Mouse (Mus musculus) c-Kit-positive CD71-positive TER-119-negative erythroid progenitor cells, embryonic 14.5 days (primary cell): ENCODE data around the gene Aldh1a2.

ENCODE experiments used
- DNase-seq: peaks from one replicate; pipeline ENCODE4 v3.0.0-alpha.2; 2013; ENCODE audit warnings: low read depth

Aldh1a2 gene

DNA sequence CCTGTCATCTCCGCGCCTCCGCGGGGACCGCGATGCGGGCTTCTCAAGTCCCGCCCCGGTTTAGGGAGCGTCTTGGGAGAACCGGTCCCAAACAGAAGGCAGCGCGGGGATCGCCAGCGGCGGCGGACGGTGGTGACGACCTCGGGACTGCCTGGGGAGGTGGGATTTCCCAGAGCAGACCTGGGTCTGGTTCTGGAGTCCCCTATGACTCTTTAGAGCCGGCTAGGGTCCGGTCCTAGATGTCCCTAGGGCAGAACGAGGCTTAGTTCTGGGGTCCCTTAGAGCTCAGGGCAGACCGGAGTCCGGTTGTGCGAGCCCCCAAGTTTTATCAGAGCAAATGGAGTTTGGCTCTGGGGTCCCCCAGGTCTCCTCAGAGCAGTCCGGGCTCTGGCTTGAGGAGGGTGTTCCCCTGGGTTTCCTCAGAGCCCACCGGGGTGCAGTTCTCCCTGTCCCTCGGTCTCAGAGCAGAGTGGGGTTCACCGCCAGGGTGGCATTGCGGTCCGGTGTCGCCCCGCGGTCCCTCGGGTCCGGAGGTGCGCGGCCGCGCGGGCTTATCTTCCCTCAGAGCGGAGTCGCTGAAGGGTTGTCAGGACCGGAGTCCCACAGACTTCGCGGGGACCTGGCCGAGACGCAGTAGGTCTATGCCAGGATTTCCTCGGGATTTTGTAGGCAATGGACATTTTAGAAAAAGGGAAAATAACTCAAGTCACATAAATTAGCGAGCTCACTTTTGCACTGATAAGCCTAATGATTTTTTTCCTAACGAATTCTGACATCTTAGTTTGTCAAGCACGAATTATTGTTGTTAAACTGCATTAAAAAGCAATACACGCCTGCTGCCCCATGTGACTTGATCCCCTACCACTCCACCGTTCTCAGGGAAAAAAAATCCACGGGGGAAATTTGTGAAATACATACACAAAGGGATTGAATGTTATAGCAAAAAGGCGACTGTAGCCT lies 727 bp downstream of the Aldh1a2 start:
- no peak for DNase-seq

- no peak for DNase-seq
Measured at GRCm38 (mm10) chr9:71216996-71217792, 1.6 kb downstream of the Aldh1a2 start.

GRCm38 (mm10) chr9:71217793-71218095 lies 2.2 kb downstream of the Aldh1a2 start:
- no peak for DNase-seq

DNA sequence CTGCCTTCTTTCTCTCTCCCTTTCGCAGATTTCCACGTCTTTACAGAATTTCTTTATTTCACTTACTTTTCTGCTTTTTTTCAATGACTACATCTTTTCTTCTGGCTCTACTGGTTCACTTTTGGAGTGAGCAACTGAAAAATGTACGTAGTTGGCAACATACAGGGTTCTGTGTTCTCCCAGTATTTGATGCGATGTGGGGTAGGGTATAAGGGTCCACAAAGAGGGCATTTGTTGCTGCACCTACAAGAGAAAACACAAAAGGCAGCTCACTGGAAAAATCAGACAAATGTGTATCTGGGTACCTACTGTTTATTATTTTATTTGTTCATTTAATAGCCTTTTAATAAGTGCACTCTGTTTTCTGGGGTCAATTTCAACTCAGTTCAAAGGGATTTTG lies 3.6 kb downstream of the Aldh1a2 start:
- DNase-seq: no peak

DNA sequence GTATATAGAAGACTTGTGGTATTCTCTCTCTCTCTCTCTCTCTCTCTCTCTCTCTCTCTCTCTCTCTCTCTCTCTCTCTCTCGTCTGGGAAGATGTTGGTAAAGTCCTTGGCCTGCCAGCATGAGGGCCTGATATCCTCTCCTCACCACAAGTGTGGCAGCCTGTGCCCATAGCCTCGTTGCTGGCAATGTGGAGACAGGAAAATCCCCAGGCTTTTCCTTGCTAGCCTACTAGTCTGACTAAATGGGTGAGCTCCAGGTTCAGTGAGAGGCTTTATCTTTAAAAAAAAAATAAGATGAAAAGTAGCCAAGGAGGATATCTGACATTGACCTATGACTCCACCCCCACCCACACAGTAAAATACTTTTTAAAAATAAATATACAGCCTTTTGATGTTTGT lies 4.8 kb downstream of the Aldh1a2 start:
- DNase-seq: no peak

GRCm38 (mm10) chr9:71227226-71227970 lies 11.8 kb downstream of the Aldh1a2 start:
- no peak for DNase-seq

- no peak for DNase-seq
Measured at GRCm38 (mm10) chr9:71230011-71230410, 14.4 kb downstream of the Aldh1a2 start.

DNA sequence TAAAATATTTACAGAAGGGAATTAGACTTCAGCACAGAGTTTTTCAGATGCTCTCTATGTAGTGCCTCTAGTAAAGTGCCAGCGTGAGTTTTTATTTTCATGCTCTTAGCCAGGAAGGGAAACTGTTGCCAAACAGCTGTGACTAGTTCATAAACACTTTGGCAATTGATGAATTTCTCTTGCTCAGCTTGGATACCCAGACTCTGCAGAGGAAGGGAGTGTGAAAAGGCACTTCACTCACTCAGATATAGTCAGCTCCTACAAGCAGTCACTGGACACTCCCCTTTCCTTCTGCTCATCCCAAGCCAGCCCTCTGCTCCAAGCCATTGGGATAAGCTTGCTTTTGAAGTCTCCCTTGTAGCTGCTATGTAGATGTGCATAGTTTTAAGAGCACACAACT lies 21.0 kb downstream of the Aldh1a2 start:
- no peak for DNase-seq

- no peak for DNase-seq
Measured at GRCm38 (mm10) chr9:71239926-71240325, 24.3 kb downstream of the Aldh1a2 start.

DNA sequence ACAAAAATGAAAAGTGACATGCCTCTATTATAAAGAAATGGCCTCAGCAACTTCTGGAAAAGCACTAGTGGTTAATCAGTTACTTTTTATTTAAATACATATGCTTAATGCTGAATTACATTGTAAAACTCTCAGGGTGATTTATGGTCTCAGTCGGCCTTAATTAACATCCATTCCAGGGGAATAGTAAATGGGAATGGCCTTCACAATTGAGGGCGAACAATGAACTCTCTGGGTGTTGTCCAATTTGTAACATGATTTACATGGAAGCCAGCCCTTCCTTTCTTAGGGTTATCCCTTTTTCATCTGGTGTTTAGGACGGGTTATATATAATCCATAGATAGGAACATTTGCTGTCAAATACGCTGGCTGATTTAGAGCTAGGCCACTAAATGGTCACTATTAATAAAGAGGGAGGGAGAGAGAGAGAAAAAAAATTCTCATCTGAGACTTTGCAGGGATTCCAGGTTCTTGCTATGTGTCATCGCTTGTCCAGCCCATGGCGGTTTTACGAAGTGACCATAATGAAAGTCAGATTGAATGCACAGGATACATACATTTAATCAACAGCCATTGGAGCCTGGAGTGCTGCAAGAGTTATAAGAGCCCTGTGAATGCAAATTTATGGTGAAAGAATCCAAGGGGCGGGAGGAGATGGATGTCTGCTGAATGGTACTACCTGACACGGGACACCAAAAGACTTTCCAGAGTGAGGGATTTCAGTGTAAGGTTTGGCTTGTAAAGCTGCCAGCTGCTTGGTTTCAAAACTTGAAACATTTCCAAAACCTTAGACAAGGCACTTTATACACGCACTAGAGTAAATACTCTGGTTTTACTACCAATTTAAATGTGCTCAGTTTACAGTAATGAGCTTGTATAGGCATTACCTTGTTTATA lies 26.2 kb downstream of the Aldh1a2 start:
- DNase-seq: no peak

GRCm38 (mm10) chr9:71242412-71242781 lies 26.8 kb downstream of the Aldh1a2 start:
- DNase-seq: no peak

DNA sequence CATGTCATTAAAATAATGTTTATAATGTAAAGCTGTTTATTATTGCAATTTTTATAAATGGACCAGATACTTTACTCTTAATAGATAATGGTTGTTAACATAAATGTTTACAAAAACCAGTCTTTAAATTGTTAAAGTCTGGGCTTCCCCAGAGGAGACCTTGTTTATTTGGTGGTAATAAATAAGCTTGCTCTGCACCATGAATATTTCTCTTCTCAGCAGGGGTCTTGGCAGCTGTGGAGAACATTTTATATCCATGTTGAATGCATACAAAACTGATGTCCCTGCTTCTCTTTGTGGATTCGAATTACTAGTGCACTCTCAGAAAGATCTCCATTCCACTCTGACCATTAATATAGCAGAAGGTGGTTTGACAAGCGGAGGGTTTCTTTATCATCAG lies 38.8 kb downstream of the Aldh1a2 start:
- no peak for DNase-seq

DNA sequence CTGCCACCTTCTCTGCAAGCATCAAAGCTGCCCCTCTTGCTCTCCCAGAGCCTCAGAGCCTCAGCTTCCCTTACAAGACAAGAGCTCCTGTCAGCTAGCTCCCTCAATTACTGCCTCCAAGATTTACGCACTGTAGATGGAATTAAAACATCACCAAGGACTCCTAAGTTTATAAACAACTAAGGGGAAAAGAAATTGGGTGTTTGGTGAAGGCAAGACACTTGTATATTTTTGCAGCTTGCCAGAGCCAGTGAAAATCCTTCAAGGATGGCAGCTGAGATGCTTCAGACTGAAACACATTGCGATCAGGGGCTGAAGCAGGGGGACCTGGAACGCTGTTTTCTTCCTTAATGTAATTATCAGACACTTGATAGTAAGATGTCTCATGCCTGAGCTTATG lies 47.1 kb downstream of the Aldh1a2 start:
- no peak for DNase-seq

- DNase-seq: no peak
Measured at GRCm38 (mm10) chr9:71269711-71270110, 54.1 kb downstream of the Aldh1a2 start.

DNA sequence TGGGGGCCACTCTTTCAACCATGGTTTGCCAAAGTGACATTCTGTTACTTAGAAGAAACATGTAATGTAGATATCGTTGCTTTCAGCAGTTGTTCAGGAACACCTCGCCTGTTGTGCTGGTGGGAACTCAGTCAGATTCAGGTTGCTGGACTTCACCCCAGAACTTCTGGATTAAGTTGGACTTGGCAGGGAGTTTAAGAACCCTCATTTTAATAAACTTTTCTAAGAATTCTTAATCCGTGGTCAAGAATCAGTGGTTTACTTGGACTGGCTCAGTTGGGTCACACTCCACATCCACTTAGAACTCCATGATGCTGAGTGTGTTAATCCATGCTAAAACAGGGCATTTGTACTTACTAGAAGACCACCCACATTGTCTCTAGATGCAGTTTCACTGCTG lies 54.6 kb downstream of the Aldh1a2 start:
- DNase-seq: no peak

DNA sequence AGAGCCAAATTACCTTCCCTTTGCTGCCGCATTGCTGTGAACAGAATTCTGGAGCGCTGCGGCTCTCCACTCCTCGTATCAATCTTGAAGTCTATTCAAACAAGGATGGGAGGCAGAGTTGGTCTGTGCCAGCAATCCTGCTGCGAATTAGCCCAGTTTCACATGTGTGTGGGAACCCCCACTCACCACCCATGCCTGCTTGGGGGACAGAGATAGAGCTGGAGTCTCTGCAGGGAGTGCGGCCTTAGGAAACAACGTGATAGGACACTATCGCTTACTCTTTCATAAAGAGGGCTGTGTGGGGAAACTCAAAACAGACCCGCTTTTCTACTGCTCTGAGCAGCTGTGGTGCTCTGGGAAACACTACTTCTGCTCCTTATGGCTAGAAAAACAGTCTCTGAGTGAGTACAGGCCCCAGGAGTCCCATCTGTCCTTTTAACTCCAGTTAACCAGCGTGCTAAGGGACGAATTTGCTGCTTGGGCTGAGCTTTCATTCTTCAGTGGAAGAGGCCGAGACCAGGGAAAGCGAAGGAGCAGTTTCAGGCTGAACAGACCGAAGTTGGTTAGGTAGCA lies 60.6 kb downstream of the Aldh1a2 start:
- no peak for DNase-seq

- no peak for DNase-seq
Measured at GRCm38 (mm10) chr9:71278741-71279140, 63.2 kb downstream of the Aldh1a2 start.

DNA sequence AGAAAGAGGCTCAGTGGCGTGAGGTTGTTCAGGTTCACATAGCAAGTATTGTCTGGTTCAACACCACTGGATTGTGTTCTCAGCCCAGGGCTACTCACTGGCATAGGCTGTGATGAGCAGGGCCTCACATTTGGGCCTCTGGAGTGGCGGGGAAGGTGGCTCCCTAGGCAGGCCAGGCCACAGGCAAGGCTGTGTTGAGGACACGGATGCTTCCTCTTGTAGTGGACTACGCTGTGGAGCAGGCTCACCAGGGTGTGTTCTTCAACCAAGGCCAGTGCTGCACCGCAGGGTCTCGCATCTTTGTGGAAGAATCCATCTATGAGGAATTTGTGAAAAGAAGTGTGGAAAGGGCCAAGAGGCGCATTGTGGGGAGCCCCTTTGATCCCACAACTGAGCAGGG lies 67.6 kb downstream of the Aldh1a2 start:
- no peak for DNase-seq

DNA sequence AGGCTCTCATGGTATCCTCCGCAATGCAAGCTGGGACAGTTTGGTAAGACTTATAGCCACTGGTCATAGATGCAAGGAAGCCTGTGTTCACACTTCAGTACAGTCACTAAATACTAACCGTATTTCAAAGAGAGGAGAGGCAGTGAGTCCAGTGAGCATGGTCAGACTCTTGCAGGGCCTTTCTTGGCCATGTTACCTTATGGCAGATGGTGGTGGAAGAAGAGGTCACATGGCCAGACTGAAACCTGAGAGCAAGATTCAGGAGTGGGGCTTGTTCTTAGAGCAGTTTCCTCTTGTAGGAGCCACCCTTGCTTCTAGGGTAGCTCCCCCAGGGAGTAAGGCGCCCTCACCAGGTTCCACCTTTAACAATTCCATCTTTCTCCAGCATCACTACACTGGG lies 69.6 kb downstream of the Aldh1a2 start:
- DNase-seq: no peak

DNA sequence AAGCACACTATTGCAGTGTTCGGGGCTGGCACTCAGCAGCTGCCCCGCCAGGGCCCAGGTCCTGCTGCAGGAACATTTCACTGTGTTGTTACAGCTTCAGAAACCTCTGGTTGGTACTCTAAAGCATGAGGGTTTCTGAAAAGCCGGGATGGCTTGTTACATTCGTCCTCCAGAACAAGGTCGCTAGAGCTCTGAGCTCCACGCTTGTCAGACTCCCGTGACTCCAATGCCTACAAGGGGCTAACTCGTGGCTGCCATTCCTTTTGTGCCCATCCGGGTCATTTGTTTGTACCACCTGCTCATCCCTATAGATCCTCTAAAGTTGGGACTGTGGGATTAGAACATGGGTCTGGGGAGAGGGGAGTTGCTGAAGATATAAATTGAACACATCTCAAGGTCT lies 70.8 kb downstream of the Aldh1a2 start:
- DNase-seq: no peak

DNA sequence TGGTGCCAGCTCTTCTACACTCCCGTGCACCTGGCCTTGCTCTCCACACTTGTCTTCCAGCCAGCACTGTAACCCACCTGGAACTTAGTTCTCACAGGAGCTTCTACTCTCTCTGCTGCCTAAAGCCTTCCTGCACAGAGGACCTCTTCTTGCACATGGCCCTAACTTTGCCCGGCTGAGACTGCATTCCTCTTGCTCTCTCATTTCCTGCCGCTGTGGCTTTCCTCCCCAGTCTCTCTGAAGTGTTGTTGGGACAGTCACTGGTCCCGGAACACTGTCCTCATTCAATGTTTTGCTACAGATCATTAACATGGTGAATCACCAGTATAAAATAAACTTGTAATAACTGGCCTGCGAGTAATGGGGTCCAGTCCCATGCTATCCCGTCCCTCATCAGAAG lies 73.1 kb downstream of the Aldh1a2 start:
- DNase-seq: no peak
